Mouse (Mus musculus) heart, embryonic 11.5 days (tissue): Measurements from ENCODE around the gene Tnfrsf9. TPM values are rescaled to one million over a fixed set of nuclear protein-coding genes. Genes with fewer than 3 reads are reported as not detected.
A peak's percentile ranks its signal among the peaks of the same experiment; 100 is the strongest.

Experiments used
- ATAC-seq: fragments of 200-750 bp; cut with Nextera tagmentation; replicated peaks from 2 replicates; pipeline ENCODE4 v1.8.0; 2017; ENCODE audit warnings: moderate library complexity; ENCODE audit not compliant: insufficient number of reproducible peaks, low FRiP score, low TSS enrichment
- H3K27ac ChIP-seq: fragments of 300-500 bp; sonication (generic); 2 replicates; pipeline ENCODE4 v1.5.1; 2014; ENCODE audit warnings: mild to moderate bottlenecking, low read depth, low read length
- H3K27me3 ChIP-seq: fragments of 300-500 bp; sonication (generic); 2 replicates; pipeline ENCODE4 v1.6.1; 2014; ENCODE audit warnings: mild to moderate bottlenecking, low read length, mixed read lengths; ENCODE audit not compliant: control insufficient read depth, insufficient read depth
- H3K36me3 ChIP-seq: fragments of 300-500 bp; sonication (generic); 2 replicates; pipeline ENCODE4 v1.6.1; 2014; ENCODE audit warnings: mild to moderate bottlenecking, low read length, moderate library complexity, mixed read lengths; ENCODE audit not compliant: control insufficient read depth, insufficient read depth
- H3K4me1 ChIP-seq: fragments of 300-500 bp; sonication (generic); 2 replicates; pipeline ENCODE4 v1.6.1; 2014; ENCODE audit warnings: low read length; ENCODE audit not compliant: control insufficient read depth, insufficient read depth
- H3K4me2 ChIP-seq: fragments of 300-500 bp; sonication (generic); 2 replicates; pipeline ENCODE4 v1.6.1; 2014; ENCODE audit warnings: mild to moderate bottlenecking, moderate library complexity
- H3K4me3 ChIP-seq: fragments of 300-500 bp; sonication (generic); 2 replicates; pipeline ENCODE4 v1.5.1; 2014; ENCODE audit warnings: low read depth, low read length
- H3K9ac ChIP-seq: fragments of 300-500 bp; sonication (generic); 2 replicates; pipeline ENCODE4 v1.6.1; 2014; ENCODE audit warnings: mild to moderate bottlenecking, low read depth, low read length, moderate library complexity
- H3K9me3 ChIP-seq: fragments of 300-500 bp; sonication (generic); replicated peaks from 2 replicates; pipeline ENCODE4 v1.6.1; 2016; ENCODE audit warnings: low read length; ENCODE audit not compliant: control insufficient read depth
- WGBS: fragments of 180-500 bp; shearing (Covaris S2); extraction: QIAGEN DNeasy Blood & Tissue Kit; methylation state at CpG from one replicate; pipeline ENCODE4 v1.1.7; 2014; ENCODE audit not compliant: insufficient replicate concordance; 5-methylcytosine and 5-hydroxymethylcytosine counted together
- polyA plus RNA-seq: library from polyadenylated mRNA; unstranded; fragments of >200 nt; fragmentation: Nextera tagmentation; extraction: Ambion mirVana; gene quantifications from 2 replicates; pipeline ENCODE4 v1.2.1, GENCODE M21; 2014

Tnfrsf9 gene
- polyA plus RNA-seq, 1 experiment from 2014 or later: 0.29 TPM

DNA sequence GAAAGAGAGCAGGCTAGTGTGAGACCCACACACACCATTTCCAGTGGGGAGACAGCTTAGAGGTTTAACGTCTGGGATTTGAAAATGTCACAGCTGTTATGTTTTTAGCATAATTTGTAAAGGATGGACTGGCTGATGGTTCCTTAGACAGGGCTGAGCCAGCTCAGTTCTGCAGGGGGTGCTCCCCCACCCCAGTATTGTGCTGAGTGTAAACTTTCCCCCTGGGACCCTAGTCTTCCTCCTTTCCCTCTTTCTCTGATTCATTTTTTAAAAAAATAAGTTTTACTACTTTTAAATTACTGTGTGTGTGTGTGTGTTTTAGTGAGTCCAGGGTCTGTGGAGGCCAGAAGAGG, 42.7 kb downstream of the Tnfrsf9 start:
- 75% methylated on average over 1 of the region's 1 CpGs for WGBS
- no peak for ATAC-seq
- H3K9me3 ChIP-seq: no peaks in the 10 kb centered on the region
- no peaks in the 10 kb centered on the region for H3K36me3 ChIP-seq
- no peaks in the 10 kb centered on the region for H3K4me1 ChIP-seq
- no peak overlapping the region for H3K9ac ChIP-seq
- no peak overlapping the region for H3K4me2 ChIP-seq
- H3K27ac ChIP-seq: no peak overlapping the region
- no peak overlapping the region for H3K4me3 ChIP-seq
- no peaks in the 10 kb centered on the region for H3K27me3 ChIP-seq

DNA sequence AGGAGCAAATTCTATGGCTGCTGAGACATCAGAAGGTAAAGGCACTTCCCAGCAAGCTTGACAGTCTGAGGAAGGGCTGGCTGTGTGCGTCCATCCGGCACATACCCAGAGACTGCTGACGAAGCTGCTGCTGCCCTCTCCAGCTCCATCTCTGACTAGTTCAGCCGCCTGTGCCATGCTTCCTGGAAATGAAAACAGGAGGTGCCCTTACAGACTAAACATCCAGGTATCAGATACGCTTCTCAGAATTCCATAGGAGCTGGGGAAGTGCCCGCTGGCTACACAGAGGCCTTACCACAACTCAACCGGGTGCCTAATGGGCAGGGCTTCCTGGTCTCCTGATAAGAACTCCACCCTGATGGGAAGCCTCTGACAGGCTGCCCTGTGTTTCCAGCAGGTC, 44.2 kb downstream of the Tnfrsf9 start:
- Histone ChIP-seq H3K9ac (no peak overlapping the region), H3K4me1 (no peaks in the 10 kb centered on the region), H3K9me3 (no peaks in the 10 kb centered on the region), H3K36me3 (no peaks in the 10 kb centered on the region), H3K4me2 (no peak overlapping the region), H3K27ac (no peak overlapping the region), H3K27me3 (no peaks in the 10 kb centered on the region), H3K4me3 (no peak overlapping the region)
- 60% methylated on average over 7 of the region's 7 CpGs for WGBS
- no peak for ATAC-seq

DNA sequence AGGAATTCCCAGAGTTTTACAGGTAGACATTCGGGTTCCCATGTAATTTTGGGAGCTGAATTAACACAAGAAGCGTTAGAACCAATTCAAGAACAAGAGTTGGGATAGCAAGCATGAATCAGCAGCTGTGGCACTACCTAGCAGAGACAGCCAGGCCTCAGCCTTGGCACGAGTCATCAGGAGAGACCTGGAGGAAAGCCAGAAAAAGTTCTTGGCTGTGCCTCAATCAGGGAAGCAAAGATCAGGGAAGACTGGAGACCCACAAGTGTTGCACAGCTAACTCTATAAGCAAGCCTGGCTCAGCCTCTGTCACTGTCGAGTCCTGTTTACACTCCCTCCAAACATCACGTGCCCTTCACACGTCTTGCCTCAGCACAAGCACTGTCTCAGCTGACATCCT, 47.9 kb downstream of the Tnfrsf9 start:
- no peaks in the 10 kb centered on the region for H3K27me3 ChIP-seq
- no peaks in the 10 kb centered on the region for H3K36me3 ChIP-seq
- H3K4me2 ChIP-seq: no peak overlapping the region
- ATAC-seq: no peak
- 66% methylated on average over 6 of the region's 6 CpGs for WGBS
- no peak overlapping the region for H3K4me3 ChIP-seq
- H3K9me3 ChIP-seq: no peaks in the 10 kb centered on the region
- H3K9ac ChIP-seq: no peak overlapping the region
- H3K27ac ChIP-seq: no peak overlapping the region
- no peaks in the 10 kb centered on the region for H3K4me1 ChIP-seq

DNA sequence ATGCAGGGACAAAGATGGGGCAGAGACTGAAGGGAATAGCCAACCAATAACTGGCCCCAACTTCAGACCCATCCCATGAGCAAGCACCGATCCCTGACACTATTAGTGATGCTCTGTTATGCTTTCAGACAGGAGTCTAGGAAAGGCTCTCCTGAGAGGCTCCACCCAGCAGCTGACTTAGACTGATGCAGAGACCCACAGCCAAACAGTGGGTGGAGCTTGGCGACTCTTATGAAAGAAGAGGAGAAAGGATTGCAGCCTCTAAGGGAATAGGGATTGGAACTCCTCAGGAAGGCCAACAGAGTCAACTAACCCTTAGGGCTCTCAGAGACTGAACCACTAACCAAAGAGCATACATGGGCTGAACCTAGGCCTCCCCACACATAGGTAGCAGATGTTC, 49.3 kb downstream of the Tnfrsf9 start:
- 75% methylated on average over 2 of the region's 2 CpGs for WGBS
- H3K36me3 ChIP-seq: no peaks in the 10 kb centered on the region
- no peak overlapping the region for H3K4me3 ChIP-seq
- no peaks in the 10 kb centered on the region for H3K27me3 ChIP-seq
- no peaks in the 10 kb centered on the region for H3K9me3 ChIP-seq
- H3K4me2 ChIP-seq: no peak overlapping the region
- H3K9ac ChIP-seq: no peak overlapping the region
- no peaks in the 10 kb centered on the region for H3K4me1 ChIP-seq
- ATAC-seq: no peak
- H3K27ac ChIP-seq: no peak overlapping the region

DNA sequence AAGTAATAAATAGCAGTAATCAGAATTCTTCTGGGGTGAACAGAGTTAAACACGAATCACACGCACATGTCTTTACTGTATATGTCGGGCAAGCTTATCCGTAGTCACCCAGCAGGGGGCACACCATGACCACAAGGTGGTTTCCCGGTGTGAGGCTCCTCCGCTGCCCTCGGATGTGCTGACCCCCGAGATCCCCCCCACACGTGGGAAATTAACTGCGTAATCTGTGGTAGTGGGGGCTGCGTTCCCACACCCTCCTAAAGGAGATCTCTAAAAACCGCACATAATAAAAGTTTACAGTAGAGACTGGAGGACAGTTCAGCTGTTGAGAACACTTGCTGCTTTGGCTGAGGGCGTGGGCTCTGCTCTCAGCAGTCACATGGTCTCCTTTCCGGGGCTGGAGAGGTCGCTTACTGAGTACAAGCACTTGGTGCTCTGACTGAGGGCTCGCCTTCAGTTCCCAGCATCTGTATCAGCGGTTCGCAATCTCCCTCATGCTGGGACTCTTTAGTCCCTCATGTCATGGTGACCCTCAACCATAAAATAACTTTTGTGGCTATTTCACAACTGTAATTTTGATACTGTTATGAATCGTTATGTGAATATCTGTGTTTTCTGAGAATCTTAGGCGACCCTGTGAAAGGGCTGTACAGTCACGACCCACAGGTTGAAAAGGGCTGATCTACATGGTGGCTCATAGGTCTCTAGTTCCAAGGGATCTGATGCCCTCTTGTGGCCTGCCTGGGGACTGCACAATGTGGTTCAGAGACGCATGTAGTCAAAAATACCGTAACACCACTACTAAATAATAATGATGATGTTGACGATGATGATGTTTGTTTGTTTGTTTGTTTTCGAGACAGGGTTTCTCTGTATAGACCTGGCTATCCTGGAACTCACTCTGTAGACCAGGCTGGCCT, 50.5 kb downstream of the Tnfrsf9 start:
- H3K9me3 ChIP-seq: no peaks in the 10 kb centered on the region
- no peak overlapping the region for H3K9ac ChIP-seq
- no peaks in the 10 kb centered on the region for H3K4me1 ChIP-seq
- H3K4me2 ChIP-seq: peak overlapping the region; percentile 65
- 12% methylated on average over 25 of the region's 25 CpGs for WGBS
- no peaks in the 10 kb centered on the region for H3K36me3 ChIP-seq
- H3K27me3 ChIP-seq: no peaks in the 10 kb centered on the region
- no peak overlapping the region for H3K27ac ChIP-seq
- peak overlapping the region; percentile 26 for H3K4me3 ChIP-seq
- 0 out of 2 replicates have a peak, but pooled peaks have one; percentile 26 for ATAC-seq

DNA sequence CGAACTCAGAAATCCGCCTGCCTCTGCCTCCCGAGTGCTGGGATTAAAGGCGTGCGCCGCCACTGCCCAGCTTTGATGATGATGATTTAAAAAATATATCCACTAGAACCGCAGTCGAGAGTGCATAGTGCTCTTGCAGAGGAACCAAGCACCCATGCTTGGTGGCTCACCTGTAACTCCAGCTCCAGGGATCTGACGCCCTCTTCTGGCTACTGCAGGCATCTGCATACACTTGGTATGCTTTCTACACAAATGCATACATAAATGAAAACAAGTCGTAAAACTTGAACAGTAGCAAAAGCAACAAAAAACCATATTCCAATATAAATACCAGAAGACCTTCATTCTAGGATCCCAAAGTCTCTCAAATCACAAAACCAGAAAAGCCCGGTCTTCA, 51.2 kb downstream of the Tnfrsf9 start:
- no peak overlapping the region for H3K4me3 ChIP-seq
- no peaks in the 10 kb centered on the region for H3K9me3 ChIP-seq
- H3K9ac ChIP-seq: no peak overlapping the region
- ATAC-seq: no peak
- no peaks in the 10 kb centered on the region for H3K27me3 ChIP-seq
- no peak overlapping the region for H3K4me2 ChIP-seq
- WGBS: 65% methylated on average over 11 of the region's 11 CpGs
- H3K36me3 ChIP-seq: no peaks in the 10 kb centered on the region
- H3K4me1 ChIP-seq: no peaks in the 10 kb centered on the region
- no peak overlapping the region for H3K27ac ChIP-seq

DNA sequence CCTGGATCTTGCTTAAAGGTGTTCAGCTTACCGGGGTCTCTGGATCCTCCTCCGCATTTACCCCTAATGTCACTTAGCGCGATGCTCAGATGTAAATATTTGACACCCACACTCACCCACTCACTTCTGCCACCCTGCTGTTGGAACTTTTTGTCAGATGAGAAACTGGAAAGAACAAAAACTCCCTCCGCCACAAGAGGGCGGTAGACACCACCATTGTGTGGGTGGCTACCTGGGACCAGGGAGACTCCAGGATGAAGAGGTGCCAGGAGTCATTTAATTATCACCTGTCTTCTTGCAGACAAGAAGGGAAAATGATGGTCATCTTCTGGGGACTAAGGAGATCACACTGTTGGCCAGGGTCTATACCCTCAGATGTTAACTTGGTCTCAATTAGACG, 52.2 kb downstream of the Tnfrsf9 start:
- Histone ChIP-seq H3K27me3 (no peaks in the 10 kb centered on the region), H3K4me1 (no peaks in the 10 kb centered on the region), H3K36me3 (no peaks in the 10 kb centered on the region), H3K9me3 (no peaks in the 10 kb centered on the region), H3K27ac (no peak overlapping the region), H3K4me3 (no peak overlapping the region), H3K4me2 (no peak overlapping the region), H3K9ac (no peak overlapping the region)
- ATAC-seq: no peak
- WGBS: 14% methylated on average over 7 of the region's 7 CpGs

DNA sequence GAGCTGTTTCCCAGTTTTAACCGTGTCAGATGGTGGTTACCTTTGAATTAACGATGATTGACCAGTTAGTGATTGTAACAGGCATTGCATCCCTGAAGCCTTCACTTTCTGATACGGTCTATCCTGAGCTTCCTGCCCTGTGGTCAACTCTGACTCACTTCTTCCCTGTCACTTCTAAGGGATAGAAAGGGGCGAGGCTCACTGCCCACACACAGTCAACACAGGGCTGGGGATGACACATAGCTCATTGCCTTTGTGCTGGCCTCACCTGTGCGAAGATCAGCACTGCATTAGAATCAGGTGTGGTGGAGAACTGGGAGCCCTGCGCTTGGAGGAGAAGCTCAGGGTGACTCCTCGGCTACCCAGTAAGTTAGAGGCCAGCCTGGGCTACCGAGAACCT, 54.6 kb downstream of the Tnfrsf9 start:
- ATAC-seq: no peak
- H3K9ac ChIP-seq: no peak overlapping the region

DNA sequence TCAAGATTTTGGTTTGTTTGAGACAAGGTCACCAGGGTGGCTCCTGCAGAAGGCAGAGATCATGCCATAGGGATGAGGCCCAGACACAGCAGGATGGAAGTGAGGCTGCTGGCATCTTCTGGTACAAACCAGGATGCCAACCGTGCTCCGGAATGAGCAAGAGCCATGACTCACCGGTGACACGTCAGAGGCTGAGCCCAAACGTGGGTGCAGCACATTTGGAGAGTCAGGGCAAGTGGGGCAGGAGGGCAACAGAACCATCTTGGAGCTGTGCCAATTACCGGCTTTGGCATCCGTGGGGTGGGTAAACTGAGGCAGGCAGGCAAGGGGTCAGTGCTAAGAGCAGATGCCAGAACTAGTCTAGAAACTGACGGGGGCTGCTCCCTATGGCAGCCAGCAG, 58.9 kb downstream of the Tnfrsf9 start:
- no peaks in the 10 kb centered on the region for H3K36me3 ChIP-seq
- no peaks in the 10 kb centered on the region for H3K27me3 ChIP-seq
- WGBS: 79% methylated on average over 8 of the region's 8 CpGs
- no peaks in the 10 kb centered on the region for H3K4me1 ChIP-seq
- no peak overlapping the region for H3K4me2 ChIP-seq
- H3K4me3 ChIP-seq: no peak overlapping the region
- no peak for ATAC-seq
- H3K9me3 ChIP-seq: no peaks in the 10 kb centered on the region
- no peak overlapping the region for H3K9ac ChIP-seq
- no peak overlapping the region for H3K27ac ChIP-seq

More for the DNA sequence above, 54.6 kb downstream of the Tnfrsf9 start:
- Histone ChIP-seq H3K4me2 (no peak overlapping the region), H3K4me1 (no peaks in the 10 kb centered on the region), H3K27ac (no peak overlapping the region), H3K27me3 (no peaks in the 10 kb centered on the region), H3K9me3 (no peaks in the 10 kb centered on the region), H3K4me3 (no peak overlapping the region), H3K36me3 (no peaks in the 10 kb centered on the region)
- WGBS: 82% methylated on average over 8 of the region's 8 CpGs
